Mouse (Mus musculus) CH12.LX (cell line): Measurements from ENCODE around the gene Wwp2. TPM values are rescaled to one million over a fixed set of nuclear protein-coding genes. Genes with fewer than 3 reads are reported as not detected.
A peak's percentile ranks its signal among the peaks of the same experiment; 100 is the strongest.

ENCODE experiments used
- DNase-seq: peaks from one replicate; pipeline ENCODE4 v3.0.0-alpha.2; 2013; ENCODE audit errors: extremely low read depth
- H3K27ac ChIP-seq: 2 replicates; pipeline ENCODE4 v1.5.1; 2012; ENCODE audit warnings: low read depth, mild to moderate bottlenecking, control low read depth, moderate library complexity; ENCODE audit not compliant: insufficient read depth
- H3K27me3 ChIP-seq: replicated peaks from 2 replicates; pipeline ENCODE3; 2012; ENCODE audit warnings: inconsistent platforms
- H3K36me3 ChIP-seq, 2 experiments: replicated peaks in 1 of 2; 2 replicates each; pipeline versions ENCODE3 to v1.6.1; 2012; ENCODE audit warnings: inconsistent platforms in 1 of 2, low read length in 1 of 2, mild to moderate bottlenecking in 1 of 2, mixed read lengths in 1 of 2, moderate library complexity in 1 of 2; ENCODE audit not compliant: control insufficient read depth in 1 of 2, insufficient read depth in 1 of 2
- H3K4me1 ChIP-seq, 2 experiments: 2 replicates each; pipeline ENCODE4 v1.6.1; 2012; ENCODE audit warnings: inconsistent platforms in 1 of 2, moderate library complexity in 1 of 2; ENCODE audit not compliant: insufficient read depth in 2 of 2, control insufficient read depth in 1 of 2
- H3K4me2 ChIP-seq: 2 replicates; pipeline ENCODE4 v1.6.1; 2012; ENCODE audit warnings: low read depth, mild to moderate bottlenecking, control low read depth; ENCODE audit not compliant: poor library complexity, insufficient read depth, severe bottlenecking
- H3K4me3 ChIP-seq, 3 experiments: fragments of 150-350 bp in 1 of 3; sonication (generic) in 1 of 3; replicated peaks in 1 of 3; 2 replicates each; pipeline versions ENCODE3 to v1.5.1; 2011 to 2012; ENCODE audit warnings: low read depth in 2 of 3, low read length in 2 of 3, mild to moderate bottlenecking in 2 of 3, moderate library complexity in 2 of 3, control low read depth in 1 of 3, improper control_type of control experiment in 1 of 3, inconsistent platforms in 1 of 3, mixed read lengths in 1 of 3; ENCODE audit not compliant: poor library complexity in 1 of 3
- H3K79me2 ChIP-seq: replicated peaks from 2 replicates; pipeline ENCODE4 v1.6.1; 2012; ENCODE audit warnings: mild to moderate bottlenecking, moderate library complexity; ENCODE audit not compliant: control insufficient read depth, poor library complexity, insufficient read depth, severe bottlenecking; ENCODE audit errors: extremely low read depth
- H3K9ac ChIP-seq: 2 replicates; pipeline ENCODE4 v1.6.1; 2012; ENCODE audit warnings: low read depth, mild to moderate bottlenecking, control low read depth, moderate library complexity; ENCODE audit not compliant: insufficient read depth
- H3K9me3 ChIP-seq: replicated peaks from 2 replicates; pipeline ENCODE3; 2012; ENCODE audit warnings: low read length, inconsistent platforms, mixed read lengths
- BHLHE40 ChIP-seq: IDR thresholded peaks from 2 replicates; pipeline ENCODE4 v1.6.1; 2011; ENCODE audit warnings: mild to moderate bottlenecking, low read depth, low read length, improper control_type of control experiment
- CHD1 ChIP-seq: IDR thresholded peaks from 2 replicates; pipeline ENCODE4 v1.6.1; 2012; ENCODE audit warnings: low read depth, low read length, improper control_type of control experiment, inconsistent platforms
- CHD2 ChIP-seq: IDR thresholded peaks from 2 replicates; pipeline ENCODE4 v1.6.1; 2011; ENCODE audit warnings: low read length, improper control_type of control experiment
- CTCF ChIP-seq, 2 experiments: IDR thresholded peaks in 1 of 2; conservative IDR thresholded peaks in 1 of 2; 2 replicates each; pipeline ENCODE4 v1.5.1; 2011 to 2012; ENCODE audit warnings: low read depth in 2 of 2, low read length in 2 of 2, improper control_type of control experiment in 1 of 2, inconsistent platforms in 1 of 2, mild to moderate bottlenecking in 1 of 2, moderate library complexity in 1 of 2
- E2F4 ChIP-seq: IDR thresholded peaks from 2 replicates; pipeline ENCODE4 v1.6.1; 2011; ENCODE audit warnings: low read depth, low read length, improper control_type of control experiment; ENCODE audit not compliant: insufficient replicate concordance
- EP300 ChIP-seq: IDR thresholded peaks from 2 replicates; pipeline ENCODE4 v1.6.1; 2011; ENCODE audit warnings: low read length, improper control_type of control experiment
- ETS1 ChIP-seq: conservative IDR thresholded peaks from 2 replicates; pipeline ENCODE4 v1.6.1; 2012; ENCODE audit warnings: low read depth, mild to moderate bottlenecking, inconsistent platforms, low read length, improper control_type of control experiment, moderate library complexity
- IRF4 ChIP-seq: IDR thresholded peaks from 2 replicates; pipeline ENCODE4 v1.6.1; 2014; ENCODE audit warnings: low read depth, mild to moderate bottlenecking, inconsistent platforms, low read length, improper control_type of control experiment
- JUN ChIP-seq: IDR thresholded peaks from 2 replicates; pipeline ENCODE4 v1.6.1; 2011; ENCODE audit warnings: low read depth, mild to moderate bottlenecking, low read length, improper control_type of control experiment, moderate library complexity; ENCODE audit not compliant: insufficient read depth
- JUND ChIP-seq: conservative IDR thresholded peaks from 2 replicates; pipeline ENCODE4 v1.6.1; 2011; ENCODE audit warnings: low read depth, low read length, improper control_type of control experiment
- KAT2A ChIP-seq: IDR thresholded peaks from 2 replicates; pipeline ENCODE4 v1.6.1; 2012; ENCODE audit warnings: low read length, improper control_type of control experiment, inconsistent platforms; ENCODE audit not compliant: insufficient replicate concordance
- MAX ChIP-seq: IDR thresholded peaks from 2 replicates; pipeline ENCODE4 v1.6.1; 2011; ENCODE audit warnings: low read length, improper control_type of control experiment
- MAZ ChIP-seq: IDR thresholded peaks from 2 replicates; pipeline ENCODE4 v1.6.1; 2012; ENCODE audit warnings: low read depth, mild to moderate bottlenecking, inconsistent platforms, low read length, improper control_type of control experiment, moderate library complexity
- MEF2A ChIP-seq: IDR thresholded peaks from 2 replicates; pipeline ENCODE4 v1.6.1; 2014; ENCODE audit warnings: low read depth, mild to moderate bottlenecking, inconsistent platforms, low read length, improper control_type of control experiment, borderline replicate concordance
- MXI1 ChIP-seq: IDR thresholded peaks from 2 replicates; pipeline ENCODE4 v1.6.1; 2011; ENCODE audit warnings: mild to moderate bottlenecking, low read depth, low read length, improper control_type of control experiment
- MYC ChIP-seq: IDR thresholded peaks from 2 replicates; pipeline ENCODE4 v1.6.1; 2011; ENCODE audit warnings: low read depth, mild to moderate bottlenecking, improper control_type of control experiment, low read length
- NRF1 ChIP-seq: IDR thresholded peaks from 2 replicates; pipeline ENCODE4 v1.6.1; 2014; ENCODE audit warnings: low read depth, mild to moderate bottlenecking, inconsistent platforms, low read length, improper control_type of control experiment, moderate library complexity
- PAX5 ChIP-seq: IDR thresholded peaks from 2 replicates; pipeline ENCODE4 v1.6.1; 2012; ENCODE audit warnings: low read length, inconsistent platforms, mixed read lengths
- POLR2A ChIP-seq: IDR thresholded peaks from 2 replicates; pipeline ENCODE4 v1.6.1; 2011; ENCODE audit warnings: low read depth, mild to moderate bottlenecking, improper control_type of control experiment, low read length
- POLR2AphosphoS2 ChIP-seq: IDR thresholded peaks from 2 replicates; pipeline ENCODE4 v1.6.1; 2011; ENCODE audit warnings: low read depth, low read length, improper control_type of control experiment
- RAD21 ChIP-seq: IDR thresholded peaks from 2 replicates; pipeline ENCODE4 v1.6.1; 2011; ENCODE audit warnings: low read depth, mild to moderate bottlenecking, low read length, improper control_type of control experiment, moderate library complexity
- SIN3A ChIP-seq: IDR thresholded peaks from 2 replicates; pipeline ENCODE4 v1.6.1; 2012; ENCODE audit warnings: low read length, improper control_type of control experiment, inconsistent platforms
- TBP ChIP-seq: conservative IDR thresholded peaks from 2 replicates; pipeline ENCODE4 v1.6.1; 2011; ENCODE audit warnings: low read depth, low read length, improper control_type of control experiment
- TCF12 ChIP-seq: IDR thresholded peaks from 2 replicates; pipeline ENCODE4 v1.6.1; 2014; ENCODE audit warnings: low read depth, mild to moderate bottlenecking, inconsistent platforms, low read length, improper control_type of control experiment
- USF2 ChIP-seq: conservative IDR thresholded peaks from 2 replicates; pipeline ENCODE4 v1.6.1; 2011; ENCODE audit warnings: low read depth, low read length, improper control_type of control experiment
- ZKSCAN1 ChIP-seq: IDR thresholded peaks from 2 replicates; pipeline ENCODE4 v1.6.1; 2012; ENCODE audit warnings: low read depth, inconsistent platforms, low read length, improper control_type of control experiment, borderline replicate concordance
- ZMIZ1 ChIP-seq: IDR thresholded peaks from 2 replicates; pipeline ENCODE4 v1.6.1; 2012; ENCODE audit warnings: low read depth, mild to moderate bottlenecking, inconsistent platforms, low read length, improper control_type of control experiment
- ZNF384 ChIP-seq: IDR thresholded peaks from 2 replicates; pipeline ENCODE4 v1.6.1; 2012; ENCODE audit warnings: low read depth, low read length, improper control_type of control experiment, inconsistent platforms
- dilution Hi-C: fragments of 300-500 bp; cut with MboI; formaldehyde crosslinking; loops from 2 replicates; pipeline ENCODE4 v1.14.3; 2020; ENCODE audit warnings: low sequenced_read_pairs; ENCODE audit not compliant: extremely low pct_unique_long_range_greater_than_20kb, extremely low pct_ligation_motif_present
- in situ Hi-C: fragments of 300-500 bp; cut with MboI; formaldehyde crosslinking; loops from 3 replicates; pipeline ENCODE4 v1.14.3; 2019; ENCODE audit warnings: low sequenced_read_pairs, low pct_ligation_motif_present, low pct_unique_long_range_greater_than_20kb, mixed read lengths
- polyA plus RNA-seq: library from polyadenylated mRNA; unstranded; fragments of >175 nt; gene quantifications from 2 replicates; pipeline ENCODE4 v1.2.1, GENCODE M21; 2012; ENCODE audit warnings: low read depth; ENCODE audit not compliant: insufficient read length
- total RNA-seq, 2 experiments: library from RNA; depleted of rRNA; stranded (reverse); fragments of 300-350 nt in 1 of 2; fragments of >200 nt in 1 of 2; gene quantifications; 2 replicates each; pipeline ENCODE4 v1.2.3; 2012 to 2014

Gene Wwp2
- total and polyA plus RNA-seq, 3 experiments, result 13.5 to 30.3 (median 20.7) TPM

DNA sequence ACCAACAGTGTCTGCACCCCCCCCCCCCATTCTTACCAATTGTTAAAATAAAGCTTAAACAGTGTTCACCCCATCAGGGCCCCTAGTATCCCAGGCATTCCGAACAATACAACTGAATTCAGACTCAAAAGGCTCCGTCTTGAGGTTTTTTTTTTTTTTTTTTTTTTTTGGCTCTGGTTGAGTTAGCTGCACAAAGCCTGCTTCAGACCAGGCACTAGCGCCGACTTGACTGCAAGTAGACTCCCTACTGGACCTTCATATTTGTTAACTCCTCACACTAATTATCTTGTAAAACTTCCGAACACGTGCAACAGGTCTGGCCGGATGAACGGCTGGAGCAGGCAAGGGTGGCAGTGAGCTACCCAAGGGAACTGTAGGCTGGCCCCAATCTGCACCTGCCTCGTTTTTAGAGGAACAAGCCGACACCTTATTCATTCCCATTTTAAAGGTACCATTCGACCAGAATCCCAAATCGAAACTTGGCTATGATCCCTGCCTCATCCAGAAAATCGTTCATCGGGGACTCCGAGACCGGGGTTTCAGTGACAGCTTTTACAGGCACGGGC lies 151.3 kb downstream of the Wwp2 start:
- in situ Hi-C loops (no loop called here), dilution Hi-C loops (no loop called here)
- Histone ChIP-seq H3K27me3 (no peaks in the 10 kb centered on the region), H3K4me2 (peak overlapping the region; percentile 61; the same call in 1 of the 2 replicates), H3K9me3 (no peaks in the 10 kb centered on the region), H3K36me3 (peaks cover 29 to 38% of the 10 kb centered on the region in 2 experiments), H3K9ac (peak overlapping the region; percentile 84), H3K79me2 (peaks cover 38% of the 10 kb centered on the region), H3K27ac (peak overlapping the region; percentile 76; the same call in 1 of the 2 replicates), H3K4me1 (peaks cover 3 to 17% of the 10 kb centered on the region in 2 experiments; a peak in 3 of 4 replicates), H3K4me3 (peak overlapping the region; percentile 95 to 98 (median 95))
- TF ChIP-seq NRF1 (no peak), TBP (no peak), RAD21 (no peak), E2F4 (no peak), MAX (peak; percentile 63; the same call in 1 of the 2 replicates), CHD1 (peak; percentile 71), USF2 (no peak), MAZ (no peak), SIN3A (peak; percentile 17; the same call in 1 of the 2 replicates), EP300 (peak; percentile 14; the same call in 1 of the 2 replicates), MXI1 (peak; percentile 36; the same call in 1 of the 2 replicates), POLR2A (no peak), CHD2 (no peak), BHLHE40 (peak; percentile 55; the same call in 1 of the 2 replicates), POLR2AphosphoS2 (no peak), MYC (peak; percentile 48; the same call in 1 of the 2 replicates), TCF12 (no peak), ZNF384 (peak; percentile 60), JUN (no peak)
- peak; percentile 33 for DNase-seq

DNA sequence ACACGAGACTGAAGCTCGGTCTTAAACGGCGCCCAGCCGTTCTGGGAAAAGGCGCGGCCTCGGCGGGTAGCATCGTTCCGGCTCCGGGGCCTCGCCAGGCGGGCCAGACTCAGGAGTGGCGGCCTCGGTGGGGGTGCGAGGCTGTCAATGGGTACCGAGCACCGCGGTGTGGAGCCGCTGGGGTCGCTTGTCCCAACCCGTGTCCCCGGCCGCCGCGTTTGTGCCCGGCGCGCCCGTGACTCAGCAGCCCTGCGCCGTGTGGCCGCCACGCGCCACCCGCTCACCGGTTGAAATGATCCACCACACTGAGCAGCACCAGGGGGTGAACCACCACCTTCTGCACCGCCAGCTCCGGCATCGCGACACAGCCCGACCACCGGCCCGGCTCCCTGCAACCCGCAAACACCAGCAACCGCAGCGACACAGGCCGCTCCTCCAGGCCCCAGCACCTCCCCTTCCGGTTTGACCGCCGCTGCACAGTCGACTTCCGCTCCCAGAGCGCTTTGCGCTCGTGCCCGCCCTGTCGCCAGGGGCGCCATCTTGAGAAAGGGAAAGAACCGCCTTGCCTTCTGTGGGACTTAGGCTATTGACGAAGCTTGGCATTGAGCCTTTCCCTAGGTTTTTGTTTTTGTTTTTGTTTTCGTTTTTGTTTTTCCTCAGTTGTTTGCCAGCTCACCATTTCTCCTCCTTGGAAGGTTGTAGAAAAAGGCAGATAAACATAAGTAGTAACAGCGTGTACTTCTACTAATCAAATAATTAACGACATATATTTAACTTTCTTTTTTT lies 152.0 kb downstream of the Wwp2 start, which contains the start of gene Psmd7:
TSS of gene Psmd7 (minus strand) at position 470 of the 786 bp plus-strand sequence.
- peaks cover 3 to 17% of the 10 kb centered on the region in 2 experiments; a peak in 3 of 4 replicates for H3K4me1 ChIP-seq
- peak within 1 kb of the TSS; percentile 61; the same call in 1 of the 2 replicates for H3K4me2 ChIP-seq
- H3K4me3 ChIP-seq, result peak within 1 kb of the TSS; percentile 95 to 98 (median 95)
- peak within 1 kb of the TSS; percentile 84 for H3K9ac ChIP-seq
- H3K27ac ChIP-seq, result peak within 1 kb of the TSS; percentile 76
- H3K9me3 ChIP-seq, result no peaks in the 10 kb centered on the region
- dilution Hi-C loops, result no loop called here
- in situ Hi-C loops, result no loop called here
- peaks cover 22 to 31% of the 10 kb centered on the region in 2 experiments for H3K36me3 ChIP-seq
- peaks cover 38% of the 10 kb centered on the region for H3K79me2 ChIP-seq
- peak; percentile 94 for DNase-seq
- H3K27me3 ChIP-seq, result no peaks in the 10 kb centered on the region
- TF ChIP-seq ETS1 (no peak), JUN (no peak), SIN3A (peak; percentile 80; the same call in 1 of the 2 replicates), JUND (no peak), MXI1 (peak; percentile 79), CTCF (conservative IDR thresholded peaks at IDR 0.05 in 1 of 2, IDR thresholded peaks at IDR 0.05 in 1 of 2; ENCODE audit: low read depth in 2 of 2, low read length in 2 of 2) (no peak), RAD21 (no peak), ZMIZ1 (peak; percentile 57; the same call in 1 of the 2 replicates), EP300 (no peak), USF2 (no peak; the same call in 1 of the 2 replicates), TBP (peak; percentile 71), MEF2A (no peak), KAT2A (peak; percentile 99), PAX5 (no peak), BHLHE40 (no peak), POLR2AphosphoS2 (peak; percentile 74; the same call in 1 of the 2 replicates), MYC (peak; percentile 38; the same call in 1 of the 2 replicates), IRF4 (no peak), CHD1 (no peak), ZKSCAN1 (no peak)
